Mouse (Mus musculus): ENCODE measurements around the gene Ddb1. TPM values are rescaled to one million over a fixed set of nuclear protein-coding genes. Genes with fewer than 3 reads are reported as not detected.
A peak's percentile ranks its signal among the peaks of the same experiment; 100 is the strongest.

The Ddb1 gene
- total and polyA plus RNA-seq, 3 experiments: 71.1 to 153 (median 133) TPM

- Histone ChIP-seq H3K79me2 (replicated peaks; ENCODE audit: control insufficient read depth, insufficient read depth, low read length) (no peaks in the 10 kb centered on the region), H3K27ac (no peak overlapping the region), H3K9ac (ENCODE audit: low read depth, low read length) (no peak overlapping the region), H3K36me3 (ENCODE audit: control insufficient read depth, insufficient read depth, low read length) (no peaks in the 10 kb centered on the region), H3K4me3 (no peak overlapping the region), H3K27me3 (ENCODE audit: control insufficient read depth, insufficient read depth, low read length) (no peaks in the 10 kb centered on the region), H3K4me1 (ENCODE audit: control insufficient read depth, insufficient read depth, low read length) (peaks cover 7% of the 10 kb centered on the region)
- no peak for DNase-seq
- 49% methylated on average over 5 of the region's 5 CpGs for WGBS
- TF ChIP-seq POLR2A (IDR thresholded peaks at IDR 0.05; ENCODE audit: insufficient read depth, low read depth, low read length): no peak
- TF ChIP-seq CTCF (IDR thresholded peaks at IDR 0.05): peak; percentile 49
- intact Hi-C loops (cut with DNase I): no loop called here
Observed at GRCm38 (mm10) chr19:10560108-10560507, 45.0 kb upstream of the Ddb1 start.

DNA sequence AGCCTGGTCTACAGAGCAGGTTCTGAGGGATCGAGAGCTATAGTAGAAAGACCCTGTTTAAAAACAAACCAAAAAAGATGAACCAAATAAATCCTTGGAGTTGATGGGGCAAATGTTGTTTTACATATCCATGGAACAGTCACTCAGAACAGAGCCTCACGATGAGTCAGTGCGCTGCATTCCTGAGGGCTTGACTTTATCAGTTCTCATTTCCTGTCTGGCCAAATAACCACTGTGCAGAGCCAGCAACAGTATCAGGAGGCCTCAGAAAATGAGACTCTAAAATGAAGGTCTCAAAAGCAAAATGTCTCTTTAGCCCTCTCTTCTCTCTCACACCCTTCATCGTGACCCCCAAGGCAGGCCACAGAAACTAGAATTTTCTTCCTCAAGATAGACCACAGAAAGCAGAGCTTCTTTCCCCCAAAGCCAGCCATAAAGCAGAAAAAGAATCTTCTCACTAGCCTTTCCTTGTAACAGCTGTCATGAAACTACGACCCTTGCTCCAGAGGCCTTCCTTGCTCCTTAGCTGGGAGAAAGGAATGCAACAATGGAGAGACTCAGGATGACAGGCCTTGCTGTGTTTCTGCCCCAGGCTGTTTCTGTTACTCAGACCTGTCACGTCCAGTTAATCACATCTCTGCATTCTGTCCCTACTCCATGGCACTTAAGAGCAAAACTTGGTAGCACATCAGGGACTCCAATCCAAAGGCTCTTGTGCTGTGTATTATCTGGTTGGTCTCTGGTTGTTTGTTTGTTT is 43.4 kb upstream of the Ddb1 start:
- intact Hi-C loops (cut with DNase I): no loop called here
- 28% methylated on average over 6 of the region's 6 CpGs for WGBS

GRCm38 (mm10) chr19:10562351-10562750 is 42.8 kb upstream of the Ddb1 start:
- Histone ChIP-seq H3K9ac (ENCODE audit: low read depth, low read length) (no peak overlapping the region), H3K4me3 (no peak overlapping the region), H3K4me1 (ENCODE audit: control insufficient read depth, insufficient read depth, low read length) (peaks cover 4% of the 10 kb centered on the region), H3K27me3 (ENCODE audit: control insufficient read depth, insufficient read depth, low read length) (no peaks in the 10 kb centered on the region), H3K36me3 (ENCODE audit: control insufficient read depth, insufficient read depth, low read length) (no peaks in the 10 kb centered on the region), H3K79me2 (replicated peaks; ENCODE audit: control insufficient read depth, insufficient read depth, low read length) (no peaks in the 10 kb centered on the region), H3K27ac (peak overlapping the region; percentile 63)
- 66% methylated on average over 5 of the region's 5 CpGs for WGBS
- intact Hi-C loops (cut with DNase I): no loop called here
- no peak for DNase-seq
- no peak for TF ChIP-seq EP300 (IDR thresholded peaks at IDR 0.05; ENCODE audit: insufficient read depth, low read depth, low read length)
- no peak for TF ChIP-seq CTCF (IDR thresholded peaks at IDR 0.05)
- no peak for TF ChIP-seq POLR2A (IDR thresholded peaks at IDR 0.05; ENCODE audit: insufficient read depth, low read depth, low read length)

More for the DNA sequence above, 43.4 kb upstream of the Ddb1 start:
- no peak overlapping the region for H3K9ac ChIP-seq (ENCODE audit: low read depth, low read length)
- H3K27ac ChIP-seq: peak overlapping the region; percentile 63
- H3K4me1 ChIP-seq (ENCODE audit: control insufficient read depth, insufficient read depth, low read length): peaks cover 4% of the 10 kb centered on the region
- no peaks in the 10 kb centered on the region for H3K27me3 ChIP-seq (ENCODE audit: control insufficient read depth, insufficient read depth, low read length)
- H3K4me3 ChIP-seq: no peak overlapping the region
- H3K79me2 ChIP-seq (replicated peaks; ENCODE audit: control insufficient read depth, insufficient read depth, low read length): no peaks in the 10 kb centered on the region
- H3K36me3 ChIP-seq (ENCODE audit: control insufficient read depth, insufficient read depth, low read length): no peaks in the 10 kb centered on the region
- DNase-seq: peak; percentile 47 to 69
- TF ChIP-seq CTCF (IDR thresholded peaks at IDR 0.05) (no peak), POLR2A (IDR thresholded peaks at IDR 0.05; ENCODE audit: insufficient read depth, low read depth, low read length) (no peak), EP300 (IDR thresholded peaks at IDR 0.05; ENCODE audit: insufficient read depth, low read depth, low read length) (no peak)

- Histone ChIP-seq H3K36me3 (ENCODE audit: control insufficient read depth, insufficient read depth, low read length) (no peaks in the 10 kb centered on the region), H3K9ac (ENCODE audit: low read depth, low read length) (no peak overlapping the region), H3K27me3 (ENCODE audit: control insufficient read depth, insufficient read depth, low read length) (no peaks in the 10 kb centered on the region), H3K27ac (no peak overlapping the region), H3K79me2 (replicated peaks; ENCODE audit: control insufficient read depth, insufficient read depth, low read length) (no peaks in the 10 kb centered on the region), H3K4me1 (ENCODE audit: control insufficient read depth, insufficient read depth, low read length) (peaks cover 4% of the 10 kb centered on the region), H3K4me3 (no peak overlapping the region)
- intact Hi-C loops (cut with DNase I): no loop called here
- no peak for DNase-seq
- TF ChIP-seq POLR2A (IDR thresholded peaks at IDR 0.05; ENCODE audit: insufficient read depth, low read depth, low read length) (no peak), CTCF (IDR thresholded peaks at IDR 0.05) (no peak), EP300 (IDR thresholded peaks at IDR 0.05; ENCODE audit: insufficient read depth, low read depth, low read length) (no peak)
- WGBS: 74% methylated on average over 6 of the region's 6 CpGs
Observed at GRCm38 (mm10) chr19:10564278-10564677, 40.8 kb upstream of the Ddb1 start.

GRCm38 (mm10) chr19:10565217-10565616 is 39.9 kb upstream of the Ddb1 start:
- Histone ChIP-seq H3K9ac (ENCODE audit: low read depth, low read length) (no peak overlapping the region), H3K4me1 (ENCODE audit: control insufficient read depth, insufficient read depth, low read length) (peaks cover 4% of the 10 kb centered on the region), H3K27me3 (ENCODE audit: control insufficient read depth, insufficient read depth, low read length) (no peaks in the 10 kb centered on the region), H3K27ac (no peak overlapping the region), H3K79me2 (replicated peaks; ENCODE audit: control insufficient read depth, insufficient read depth, low read length) (no peaks in the 10 kb centered on the region), H3K4me3 (no peak overlapping the region), H3K36me3 (ENCODE audit: control insufficient read depth, insufficient read depth, low read length) (no peaks in the 10 kb centered on the region)
- WGBS: 42% methylated on average over 4 of the region's 4 CpGs
- TF ChIP-seq CTCF (IDR thresholded peaks at IDR 0.05) (no peak), EP300 (IDR thresholded peaks at IDR 0.05; ENCODE audit: insufficient read depth, low read depth, low read length) (no peak)
- no peak for DNase-seq
- intact Hi-C loops (cut with DNase I): no loop called here

DNA sequence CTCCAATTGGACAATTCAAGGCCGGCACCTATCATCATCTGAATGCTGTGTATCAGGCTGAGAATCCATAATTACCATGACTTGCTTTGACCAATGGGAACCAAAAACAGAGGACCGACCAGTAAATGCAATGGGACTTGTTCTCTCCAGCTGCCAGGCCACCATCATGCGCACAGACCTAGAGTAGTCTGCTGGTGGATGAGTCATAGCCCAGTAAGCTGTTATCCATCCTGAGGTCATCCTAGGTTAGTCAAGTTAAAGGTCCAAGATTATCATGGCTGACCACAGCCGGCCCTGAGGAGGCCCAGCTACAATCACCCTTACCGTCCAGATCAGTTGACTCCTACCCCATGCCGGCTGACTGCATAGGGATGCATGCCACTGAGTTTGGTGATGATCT is 35.5 kb upstream of the Ddb1 start:
- Histone ChIP-seq H3K4me1 (ENCODE audit: control insufficient read depth, insufficient read depth, low read length) (no peaks in the 10 kb centered on the region), H3K27me3 (ENCODE audit: control insufficient read depth, insufficient read depth, low read length) (no peaks in the 10 kb centered on the region), H3K4me3 (no peak overlapping the region), H3K27ac (no peak overlapping the region), H3K36me3 (ENCODE audit: control insufficient read depth, insufficient read depth, low read length) (no peaks in the 10 kb centered on the region), H3K9ac (ENCODE audit: low read depth, low read length) (no peak overlapping the region), H3K79me2 (replicated peaks; ENCODE audit: control insufficient read depth, insufficient read depth, low read length) (no peaks in the 10 kb centered on the region)
- TF ChIP-seq POLR2A (IDR thresholded peaks at IDR 0.05; ENCODE audit: insufficient read depth, low read depth, low read length): no peak
- no peak for TF ChIP-seq EP300 (IDR thresholded peaks at IDR 0.05; ENCODE audit: insufficient read depth, low read depth, low read length)
- no peak for TF ChIP-seq CTCF (IDR thresholded peaks at IDR 0.05)
- intact Hi-C loops (cut with DNase I): no loop called here
- 86% methylated on average over 6 of the region's 6 CpGs for WGBS
- DNase-seq: no peak
